Mouse (Mus musculus) splenic B cell, adult 2 months (primary cell): Measurements from ENCODE around the gene Mms19.

Experiments used
- DNase-seq: peaks from one replicate; pipeline ENCODE4 v3.0.0-alpha.2; 2011; ENCODE audit warnings: low read depth, low spot score
- H3K27me3 ChIP-seq: 2 replicates; pipeline ENCODE4 v1.6.1; 2012; ENCODE audit warnings: mild to moderate bottlenecking, low read length, moderate library complexity, mixed read lengths; ENCODE audit not compliant: control insufficient read depth, poor library complexity, insufficient read depth, severe bottlenecking
- H3K36me3 ChIP-seq: 2 replicates; pipeline ENCODE4 v1.6.1; 2012; ENCODE audit warnings: mild to moderate bottlenecking, low read length, moderate library complexity, mixed read lengths; ENCODE audit not compliant: control insufficient read depth, poor library complexity, insufficient read depth, severe bottlenecking

Gene Mms19

GRCm38 (mm10) chr19:41906311-41907078, 74.5 kb downstream of the Mms19 start:
- no peak for DNase-seq
- H3K36me3 ChIP-seq: no peaks in the 10 kb centered on the region
- H3K27me3 ChIP-seq: no peaks in the 10 kb centered on the region

DNA sequence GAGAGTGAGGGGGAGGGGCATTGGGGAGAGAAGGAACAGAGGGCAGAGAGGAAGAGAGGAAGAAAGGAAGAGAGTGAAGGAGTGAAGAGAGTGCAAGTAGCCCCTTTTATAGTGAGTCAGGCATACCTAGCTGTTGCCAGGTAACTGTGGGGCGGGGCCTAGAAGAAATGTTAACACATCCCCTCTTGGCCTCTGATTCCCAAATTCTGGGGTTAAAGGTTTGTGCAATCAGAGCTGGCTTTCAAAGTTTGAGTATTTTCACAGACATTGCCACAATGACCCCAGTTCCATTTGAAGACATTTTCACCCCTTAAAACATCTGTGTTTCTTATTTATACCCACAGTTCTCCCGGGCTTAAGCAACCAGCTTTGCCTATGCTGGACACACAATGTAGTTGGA, 75.7 kb downstream of the Mms19 start:
- Histone ChIP-seq H3K36me3 (no peaks in the 10 kb centered on the region), H3K27me3 (no peaks in the 10 kb centered on the region)
- DNase-seq: no peak

DNA sequence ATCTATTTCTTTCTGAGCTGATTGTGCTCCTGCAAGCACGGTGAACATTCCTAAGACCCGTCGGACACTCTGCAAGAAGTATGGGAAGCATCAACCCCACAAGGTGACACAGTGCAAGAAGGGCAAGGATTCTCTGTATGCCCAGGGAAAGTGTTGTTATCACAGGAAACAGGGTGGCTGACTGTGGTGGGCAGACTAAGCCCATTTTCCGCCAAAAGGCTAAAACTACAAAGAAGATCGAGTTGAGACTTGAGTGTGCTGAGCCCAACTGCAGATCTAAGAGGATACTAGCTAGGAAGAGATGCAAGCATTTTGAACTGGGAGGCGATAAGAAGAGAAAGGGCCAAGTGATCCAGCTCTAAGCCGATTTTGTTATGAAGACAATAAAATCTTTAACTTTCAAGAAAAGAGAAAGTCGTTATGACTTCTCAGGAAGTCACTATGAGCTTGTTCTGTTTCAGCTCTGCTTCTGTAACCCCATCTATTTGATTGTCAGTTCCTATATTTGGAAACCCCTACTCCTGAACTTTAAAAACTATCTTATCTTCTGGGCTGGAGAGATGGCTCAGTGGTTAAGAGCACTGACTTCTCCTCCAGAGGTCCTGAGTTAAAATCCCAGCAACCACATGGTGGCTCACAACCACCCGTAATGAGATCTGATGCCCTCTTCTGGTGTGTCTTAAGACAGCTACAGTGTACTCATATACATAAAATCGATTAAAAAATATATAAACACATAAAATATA, 77.9 kb downstream of the Mms19 start:
- DNase-seq: no peak
- H3K27me3 ChIP-seq: no peaks in the 10 kb centered on the region
- no peaks in the 10 kb centered on the region for H3K36me3 ChIP-seq

GRCm38 (mm10) chr19:41901696-41902095, 79.3 kb downstream of the Mms19 start:
- no peaks in the 10 kb centered on the region for H3K36me3 ChIP-seq
- no peaks in the 10 kb centered on the region for H3K27me3 ChIP-seq
- DNase-seq: no peak

- no peaks in the 10 kb centered on the region for H3K27me3 ChIP-seq
- DNase-seq: peak; percentile 23
- no peaks in the 10 kb centered on the region for H3K36me3 ChIP-seq
These were observed 80.4 kb downstream of the Mms19 start for GRCm38 (mm10) chr19:41900495-41901090.

DNA sequence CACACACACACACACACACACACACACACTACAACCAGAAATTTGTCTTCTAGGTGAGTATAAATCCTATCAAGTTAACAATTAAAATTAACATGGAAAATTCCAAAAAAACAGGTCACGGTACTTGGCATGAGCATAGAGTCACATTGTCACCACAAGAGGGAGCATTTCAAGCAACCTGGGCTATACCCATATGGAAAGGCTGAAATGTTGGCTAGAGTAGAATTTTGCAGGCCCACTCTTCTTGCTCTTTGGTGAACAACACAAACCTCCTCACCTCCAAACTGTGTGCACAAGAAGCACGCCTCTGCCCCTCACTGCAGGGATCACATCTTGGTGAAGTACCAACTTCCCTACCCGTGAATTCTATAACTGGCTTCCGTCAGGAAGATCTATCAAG, 82.1 kb downstream of the Mms19 start:
- peak; percentile 72 for DNase-seq

DNA sequence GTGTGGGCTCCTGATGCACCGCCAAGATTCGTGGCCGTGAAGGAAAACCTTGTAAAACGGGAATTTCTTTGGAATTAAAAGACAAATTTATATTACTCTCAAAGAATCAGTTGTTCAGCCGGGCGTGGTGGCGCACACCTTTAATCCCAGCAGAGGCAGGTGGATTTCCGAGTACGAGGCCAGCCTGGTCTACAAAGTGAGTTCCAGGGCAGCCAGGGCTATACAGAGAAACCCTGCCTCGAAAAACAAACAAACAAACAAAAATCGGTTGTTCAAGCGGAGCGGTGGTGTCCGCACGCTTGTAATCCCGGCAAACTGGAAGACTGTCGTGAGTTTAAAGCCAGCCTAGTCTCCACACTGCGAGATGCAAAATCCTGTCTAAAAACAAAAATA, 84.6 kb downstream of the Mms19 start:
- no peaks in the 10 kb centered on the region for H3K27me3 ChIP-seq
- no peak for DNase-seq
- H3K36me3 ChIP-seq: no peaks in the 10 kb centered on the region; the same call in 1 of the 2 replicates

More for the DNA sequence above, 82.1 kb downstream of the Mms19 start:
- Histone ChIP-seq H3K36me3 (no peaks in the 10 kb centered on the region), H3K27me3 (no peaks in the 10 kb centered on the region)

DNA sequence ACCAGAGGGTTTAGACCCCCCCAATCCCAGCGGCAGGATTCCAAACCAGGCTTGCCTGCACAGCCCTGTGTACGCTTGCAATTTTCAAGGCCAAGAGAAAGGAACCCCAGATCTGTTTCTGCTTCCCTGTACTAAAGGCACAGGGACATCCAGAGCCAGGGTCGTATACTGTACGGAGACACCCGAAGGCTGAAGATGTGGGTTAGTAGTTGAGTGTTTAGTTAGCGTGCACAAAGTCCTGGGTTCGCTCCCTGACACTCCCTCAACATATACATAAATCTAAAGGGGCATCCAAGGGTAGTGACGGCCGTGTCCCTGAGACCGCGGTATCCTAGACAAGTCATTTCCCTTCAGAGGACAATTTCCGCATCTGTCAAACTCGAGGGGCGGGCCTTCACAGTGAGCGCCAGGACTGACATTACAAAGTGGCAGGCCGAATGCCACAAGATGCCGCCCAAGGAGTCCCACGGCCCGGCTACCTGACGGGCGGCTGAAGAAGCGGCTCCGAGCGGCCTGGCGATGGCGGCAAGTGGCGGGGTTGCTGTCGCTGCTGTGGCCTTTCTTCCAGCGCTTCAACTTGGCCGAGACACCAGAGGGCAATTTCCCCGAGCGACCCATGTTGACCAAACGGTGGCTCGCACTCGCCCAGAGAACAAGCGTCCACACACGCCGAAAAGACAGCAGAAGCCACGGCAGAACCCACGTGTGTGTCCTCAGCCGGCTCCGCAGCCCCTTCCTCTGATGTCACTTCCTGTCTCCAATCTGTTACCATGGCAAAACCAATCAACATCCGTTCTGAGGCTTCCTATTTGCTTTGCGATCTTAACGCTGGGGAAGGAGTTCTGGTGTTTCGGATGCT, 85.3 kb downstream of the Mms19 start, which contains the start of gene Rrp12:
TSS of gene Rrp12 (minus strand) at position 714 of the 859 bp plus-strand sequence.
- H3K36me3 ChIP-seq: no peaks in the 10 kb centered on the region; the same call in 1 of the 2 replicates
- peak; percentile 94 for DNase-seq
- H3K27me3 ChIP-seq: no peaks in the 10 kb centered on the region

- DNase-seq: no peak
- Histone ChIP-seq H3K27me3 (no peaks in the 10 kb centered on the region), H3K36me3 (no peaks in the 10 kb centered on the region; the same call in 1 of the 2 replicates)
These were observed 86.0 kb downstream of the Mms19 start for GRCm38 (mm10) chr19:41894959-41895358.
